Mouse (Mus musculus) cortical plate, adult 2 months (tissue): ENCODE data around the gene Slc9a5. TPM values are rescaled to one million over a fixed set of nuclear protein-coding genes. Genes with fewer than 3 reads are reported as not detected.

Experiments used
- H3K27ac ChIP-seq: fragments of 200-500 bp; 2 replicates; pipeline ENCODE4 v1.5.1; 2012; ENCODE audit warnings: low read length, control low read depth, inconsistent platforms; ENCODE audit not compliant: insufficient read depth
- H3K4me1 ChIP-seq: fragments of 200-500 bp; 2 replicates; pipeline ENCODE4 v1.6.1; 2011; ENCODE audit warnings: low read length; ENCODE audit not compliant: control insufficient read depth, insufficient read depth
- H3K4me3 ChIP-seq: fragments of 200-500 bp; 2 replicates; pipeline ENCODE4 v1.5.1; 2011; ENCODE audit warnings: mild to moderate bottlenecking, low read length, control low read depth; ENCODE audit not compliant: insufficient read depth
- CTCF ChIP-seq: fragments of 200-500 bp; IDR thresholded peaks from 2 replicates; pipeline ENCODE4 v1.5.1; 2011; ENCODE audit warnings: mild to moderate bottlenecking, control low read depth, low read length; ENCODE audit not compliant: insufficient read depth; ENCODE audit errors: extremely low read depth
- POLR2A ChIP-seq: fragments of 200-500 bp; IDR thresholded peaks from 2 replicates; pipeline ENCODE4 v1.6.1; 2011; ENCODE audit warnings: mild to moderate bottlenecking, low read length, control low read depth; ENCODE audit not compliant: insufficient read depth; ENCODE audit errors: extremely low read depth
- polyA plus RNA-seq: library from polyadenylated mRNA; depleted of rRNA; stranded (reverse); fragments of >200 nt; gene quantifications from 2 replicates; pipeline ENCODE4 v1.2.3, GENCODE M21; 2012

The Slc9a5 gene
- polyA plus RNA-seq, 1 experiment: 33.7 TPM

GRCm38 (mm10) chr8:105338992-105339391 is 9.7 kb upstream of the Slc9a5 start:
- H3K4me1 ChIP-seq: no peaks in the 10 kb centered on the region
- H3K27ac ChIP-seq: no peak overlapping the region
- TF ChIP-seq CTCF: no peak
- TF ChIP-seq POLR2A: no peak
- H3K4me3 ChIP-seq: no peak overlapping the region

DNA sequence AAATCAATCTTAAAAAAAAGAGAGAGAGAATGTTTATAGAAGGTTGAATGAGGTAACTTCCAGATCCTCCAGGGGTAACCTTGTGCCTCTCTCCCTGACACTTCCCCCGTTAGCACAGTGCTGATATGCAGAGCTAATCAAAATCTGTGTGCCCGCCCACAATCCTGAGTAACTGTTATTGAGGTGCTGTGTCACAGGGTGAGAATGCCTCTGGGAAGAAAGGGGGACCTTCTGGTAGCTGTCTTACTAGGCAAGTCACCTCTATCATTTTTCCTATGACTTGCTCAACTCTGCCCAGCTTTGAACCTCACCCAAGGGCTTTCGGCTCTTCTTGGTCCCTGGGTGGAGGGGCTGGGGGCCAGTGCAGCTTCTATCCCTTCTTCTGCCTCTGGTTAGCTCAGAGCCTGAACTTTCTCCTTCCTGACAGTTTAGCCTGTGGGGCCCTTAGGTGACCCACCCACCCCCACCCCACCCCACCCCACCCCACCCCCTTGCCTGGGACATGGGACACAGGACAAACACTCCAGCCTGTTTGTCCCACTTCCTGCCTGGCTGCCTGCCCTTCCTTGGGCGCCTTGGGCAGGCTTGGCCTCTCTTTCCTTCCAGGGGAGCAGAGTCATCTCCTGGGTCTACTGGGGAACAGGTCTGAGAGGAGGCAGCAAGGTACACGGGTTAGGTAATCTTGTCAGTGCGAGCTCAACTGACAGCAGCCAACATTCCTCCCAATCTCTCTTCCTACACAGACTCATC is 8.6 kb upstream of the Slc9a5 start:
- no peak overlapping the region for H3K4me3 ChIP-seq
- H3K4me1 ChIP-seq: no peaks in the 10 kb centered on the region
- H3K27ac ChIP-seq: no peak overlapping the region
- TF ChIP-seq CTCF (no peak), POLR2A (no peak)

DNA sequence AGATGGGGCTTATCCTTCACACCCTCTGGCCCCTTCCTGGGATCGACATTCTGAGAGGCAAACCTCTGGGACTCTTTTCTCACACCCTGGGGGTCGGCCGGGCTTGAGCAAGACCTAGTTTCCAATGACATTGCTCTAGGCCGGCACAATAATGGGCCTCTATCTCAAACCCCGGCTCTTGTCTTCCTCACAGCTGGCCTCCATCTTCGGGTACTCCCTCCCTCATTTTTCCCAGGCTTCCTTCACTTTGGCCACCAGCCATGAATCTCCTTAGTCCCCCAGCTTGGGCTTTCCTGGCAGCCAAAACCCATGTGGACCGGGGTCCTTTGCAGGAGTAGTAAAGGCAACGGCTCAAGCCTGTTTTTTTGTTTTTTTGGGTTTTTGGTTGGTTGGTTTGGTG is 7.2 kb upstream of the Slc9a5 start:
- no peaks in the 10 kb centered on the region for H3K4me1 ChIP-seq
- H3K27ac ChIP-seq: no peak overlapping the region
- TF ChIP-seq CTCF (no peak), POLR2A (no peak)
- H3K4me3 ChIP-seq: no peak overlapping the region

DNA sequence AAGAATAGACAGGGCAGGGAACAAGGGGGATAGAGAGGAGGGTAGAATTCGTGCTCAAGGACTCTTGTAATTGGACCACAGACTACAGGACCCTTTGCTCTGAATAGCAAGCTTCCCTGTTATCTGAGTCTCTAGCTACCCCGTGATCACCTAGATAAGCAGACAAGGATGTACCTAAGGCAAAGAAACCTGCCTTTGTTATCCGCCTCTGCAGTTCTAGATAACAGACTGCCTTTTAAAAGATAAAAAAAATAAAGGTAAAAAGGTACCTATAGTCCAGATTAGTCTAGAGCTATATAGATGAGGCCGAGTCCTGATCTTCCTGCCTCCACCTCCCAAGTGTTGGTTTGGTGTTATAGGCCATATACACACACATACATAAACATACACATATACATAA is 5.9 kb upstream of the Slc9a5 start:
- H3K4me1 ChIP-seq: no peaks in the 10 kb centered on the region
- H3K27ac ChIP-seq: no peak overlapping the region
- H3K4me3 ChIP-seq: no peak overlapping the region
- TF ChIP-seq POLR2A: no peak
- no peak for TF ChIP-seq CTCF

DNA sequence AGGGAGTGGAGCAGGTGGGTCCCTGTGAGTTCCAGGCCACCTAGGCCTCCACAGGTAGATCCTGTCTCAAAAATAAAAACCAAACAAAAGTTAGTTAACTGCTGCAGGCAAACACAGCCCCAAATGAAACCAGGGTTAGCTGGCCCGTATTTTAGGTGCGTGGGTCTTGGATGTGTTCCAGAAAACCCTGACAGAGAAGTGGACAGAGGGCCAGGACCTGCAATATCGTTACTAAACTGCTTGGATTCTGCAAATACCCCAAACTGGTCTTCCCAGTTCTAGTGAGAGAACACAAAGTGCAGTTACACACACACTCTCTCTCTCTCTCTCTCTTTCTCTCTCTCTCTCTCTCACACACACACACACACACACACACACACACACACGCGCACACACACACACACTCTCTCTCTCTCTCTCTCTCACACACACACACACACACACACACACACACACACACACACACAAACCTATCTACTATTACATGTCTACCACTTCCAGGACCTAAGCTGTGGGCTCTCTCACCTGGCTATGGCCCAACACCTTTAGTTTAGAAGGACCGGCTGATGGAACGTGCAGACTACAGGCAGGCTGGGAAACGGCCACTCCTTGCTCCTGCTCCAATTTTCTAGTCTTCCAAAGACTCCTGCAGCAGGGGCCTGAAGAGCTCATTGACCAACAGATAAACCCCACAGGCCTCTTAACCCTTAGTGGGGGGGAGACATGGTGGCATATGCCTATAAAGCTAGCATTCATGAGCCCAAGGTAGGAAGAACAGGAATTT is 4.7 kb upstream of the Slc9a5 start:
- H3K4me1 ChIP-seq: no peaks in the 10 kb centered on the region
- H3K4me3 ChIP-seq: no peak overlapping the region
- no peak overlapping the region for H3K27ac ChIP-seq
- TF ChIP-seq CTCF: no peak
- TF ChIP-seq POLR2A: no peak

DNA sequence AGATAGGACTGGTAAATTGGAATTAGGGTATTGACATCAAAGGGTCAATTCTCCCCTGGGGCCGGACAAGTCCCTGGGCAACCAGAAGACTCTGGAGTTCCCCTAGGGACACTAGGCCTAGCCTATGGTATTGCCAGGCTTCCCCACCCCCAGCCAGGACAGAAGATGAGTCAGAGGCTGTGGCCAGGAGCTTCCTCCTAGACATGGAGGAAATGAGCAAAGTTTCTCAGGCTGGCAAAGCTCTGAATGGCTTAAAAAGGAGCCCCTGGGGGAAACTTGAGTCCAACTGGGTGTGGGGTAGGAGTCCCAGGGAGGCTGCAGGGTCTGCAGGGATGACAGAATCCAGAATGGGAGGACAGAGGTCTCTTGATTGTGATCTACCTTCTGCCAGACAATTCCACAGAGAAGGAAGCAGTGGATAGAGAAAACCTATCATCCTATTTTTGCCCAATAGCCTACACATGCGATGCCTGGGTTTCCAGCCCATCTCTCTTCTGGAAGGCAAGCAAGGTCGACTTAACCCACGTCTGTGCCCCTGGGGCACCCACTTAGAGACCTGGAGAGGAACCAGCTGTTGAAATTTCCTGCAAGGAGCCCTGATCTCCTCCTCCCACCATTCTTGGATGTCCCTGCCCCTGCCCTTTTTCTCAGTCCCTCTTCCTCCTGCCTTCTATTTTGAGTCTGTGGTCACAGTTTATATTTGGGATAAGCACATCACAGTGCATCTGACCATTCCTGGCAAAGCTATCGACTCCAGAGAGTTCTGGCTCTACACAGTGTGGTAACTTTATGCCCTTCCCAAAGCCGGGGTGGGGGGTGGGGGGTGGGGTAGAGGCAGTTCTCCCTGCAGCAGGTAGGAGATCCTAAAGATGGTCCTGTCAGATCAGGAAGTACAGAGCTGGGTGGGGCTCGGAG is 3.3 kb upstream of the Slc9a5 start:
- no peak overlapping the region for H3K4me3 ChIP-seq
- no peak for TF ChIP-seq CTCF
- no peak for TF ChIP-seq POLR2A

DNA sequence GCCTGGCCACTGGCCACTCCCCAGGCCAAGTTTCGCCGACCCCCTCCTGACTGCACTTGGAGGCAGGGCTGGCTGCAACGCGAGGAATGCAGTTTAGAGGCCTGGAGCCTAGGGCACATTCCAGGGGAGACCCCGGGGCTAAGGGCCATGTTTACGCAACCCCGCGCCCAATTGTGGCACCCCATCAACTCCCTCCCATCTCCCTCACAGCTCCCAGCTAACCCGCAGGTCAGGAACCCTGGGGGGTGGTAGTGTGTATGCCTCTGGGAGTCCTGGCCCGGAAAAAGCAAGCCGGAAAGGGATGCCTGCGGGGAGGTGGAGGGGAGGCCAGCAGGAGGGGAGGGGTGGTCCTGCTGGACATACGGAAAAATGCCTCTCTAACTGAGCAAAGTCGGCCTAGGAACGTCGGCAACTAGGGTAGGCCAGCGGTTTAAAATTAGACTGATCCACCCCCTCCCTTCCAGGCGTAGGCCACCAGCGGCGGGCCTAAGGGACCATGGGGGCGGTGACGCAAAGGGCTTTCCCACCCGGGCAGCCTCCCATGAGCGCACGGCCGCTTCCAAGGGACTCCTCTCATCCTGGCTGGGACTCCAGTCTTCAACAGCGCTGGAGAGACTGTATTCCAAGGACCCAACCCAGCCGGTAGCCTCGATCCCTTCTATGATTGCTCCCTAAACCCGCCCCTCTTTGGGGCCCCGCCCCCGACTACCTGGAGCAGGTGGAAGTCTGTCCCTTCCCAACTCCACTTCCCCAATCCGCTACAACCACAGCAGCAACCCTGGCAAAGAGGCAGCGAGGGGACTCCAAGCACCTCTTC is 1.8 kb upstream of the Slc9a5 start:
- Histone ChIP-seq H3K4me1 (no peaks in the 10 kb centered on the region), H3K27ac (no peak overlapping the region), H3K4me3 (peak overlapping the region; percentile 61)
- TF ChIP-seq POLR2A: no peak
- TF ChIP-seq CTCF: no peak

More for the DNA sequence above, 3.3 kb upstream of the Slc9a5 start:
- Histone ChIP-seq H3K4me1 (no peaks in the 10 kb centered on the region), H3K27ac (no peak overlapping the region)

DNA sequence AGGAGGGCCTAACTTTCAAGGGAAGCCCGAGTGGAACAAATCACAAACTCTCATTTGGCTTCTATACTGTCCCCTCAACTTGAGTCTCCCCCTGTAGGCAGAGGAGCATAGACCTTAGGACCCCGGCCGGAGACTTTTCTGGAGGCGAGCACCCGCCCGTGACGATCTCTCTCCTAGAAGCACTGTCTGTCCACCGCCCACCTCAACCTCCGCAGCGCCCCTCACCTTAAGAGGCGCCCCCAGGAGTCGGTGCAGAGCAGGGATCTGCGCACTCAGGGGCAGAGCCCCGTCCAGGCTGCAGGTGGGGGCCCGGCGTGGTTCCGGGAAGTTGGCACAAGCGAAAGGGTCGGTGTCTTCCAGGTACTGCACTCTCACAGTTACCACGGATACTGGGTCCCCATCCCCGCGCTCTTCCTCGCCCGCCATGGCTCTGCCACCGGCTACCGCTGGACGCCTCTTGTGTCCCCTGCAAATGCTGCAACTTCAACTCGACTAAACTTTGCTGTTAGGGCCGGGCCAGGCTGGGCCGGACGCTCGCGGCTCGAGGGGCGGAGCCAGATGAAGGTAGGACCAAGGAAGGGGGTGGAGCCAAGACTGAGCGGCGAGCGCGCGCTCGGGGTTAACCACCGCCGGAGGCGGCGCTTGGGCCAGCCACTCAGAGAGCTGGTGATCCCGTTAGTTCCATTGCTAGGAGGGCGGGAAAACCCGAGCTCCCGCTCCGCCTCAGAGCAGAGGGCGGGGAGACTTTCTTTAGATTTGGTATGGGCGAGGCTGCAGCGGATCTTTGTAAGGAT is 1.0 kb upstream of the Slc9a5 start, which contains the start of gene Fhod1:
TSS of gene Fhod1 (minus strand) at position 526 of the 794 bp plus-strand sequence.
- Histone ChIP-seq H3K4me3 (peak within 1 kb of the TSS; percentile 61), H3K27ac (peak within 1 kb of the TSS; percentile 3; the same call in 1 of the 2 replicates), H3K4me1 (no peaks in the 10 kb centered on the region)
- TF ChIP-seq POLR2A (0 out of 2 replicates have a peak, but pooled peaks have one; percentile 11), CTCF (no peak)
